Mouse (Mus musculus) common myeloid progenitor, adult 5-6 weeks (primary cell): ENCODE measurements at regions not wholly inside any gene's neighbourhood (a gene's known extent, or its start where the extent isn't known, plus 50 kb on each side); places are given as distances from the start of the nearest gene placed in this dataset.

Source experiments
- ATAC-seq: replicated peaks from 2 replicates; pipeline ENCODE4 v1.8.0; 2016; ENCODE audit warnings: low read depth, mild to moderate bottlenecking, moderate TSS enrichment, inconsistent platforms; ENCODE audit not compliant: poor library complexity, severe bottlenecking

DNA sequence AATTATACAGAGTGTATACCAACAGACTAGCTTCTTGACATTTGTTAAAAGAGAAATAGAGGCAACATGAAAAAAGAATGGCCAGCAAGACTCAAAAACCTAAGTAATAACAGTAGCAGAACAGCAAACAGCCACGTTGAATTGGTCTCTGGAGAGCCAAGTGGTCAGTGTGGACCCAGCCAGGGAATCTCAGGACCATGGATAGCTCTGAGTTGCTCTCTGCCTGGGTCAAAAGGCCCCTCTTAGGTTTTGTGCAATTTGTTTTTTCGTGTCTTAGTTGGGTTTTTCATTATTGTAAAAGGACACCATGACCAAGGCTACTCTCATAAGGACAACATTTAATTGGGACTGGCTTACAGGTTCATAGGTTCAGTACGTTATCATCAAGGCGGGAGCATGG is 60.8 kb upstream of the Lclat1 start:
- 0 out of 2 replicates have a peak, but pooled peaks have one; percentile 22 for ATAC-seq

DNA sequence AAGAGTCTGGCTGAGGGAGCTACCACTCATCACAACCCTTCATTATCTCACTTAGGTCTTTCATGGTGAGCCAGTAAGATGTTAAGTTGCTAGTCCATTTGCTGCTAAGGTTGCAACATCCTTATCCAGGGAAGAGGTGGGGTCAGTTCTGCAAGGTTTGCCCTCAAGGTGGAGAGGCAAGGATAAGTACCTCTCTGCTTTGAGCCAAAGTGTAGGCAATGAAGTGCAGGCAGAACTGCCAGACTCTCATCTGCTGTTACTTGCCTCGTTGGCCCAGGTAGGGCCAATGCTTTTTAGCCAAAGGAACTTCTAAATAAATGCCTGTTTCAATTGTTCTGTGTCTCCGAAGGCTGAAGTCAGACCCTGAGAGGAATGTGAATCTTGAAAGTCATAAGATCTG is 59.6 kb upstream of the Lclat1 start:
- ATAC-seq, result no peak

DNA sequence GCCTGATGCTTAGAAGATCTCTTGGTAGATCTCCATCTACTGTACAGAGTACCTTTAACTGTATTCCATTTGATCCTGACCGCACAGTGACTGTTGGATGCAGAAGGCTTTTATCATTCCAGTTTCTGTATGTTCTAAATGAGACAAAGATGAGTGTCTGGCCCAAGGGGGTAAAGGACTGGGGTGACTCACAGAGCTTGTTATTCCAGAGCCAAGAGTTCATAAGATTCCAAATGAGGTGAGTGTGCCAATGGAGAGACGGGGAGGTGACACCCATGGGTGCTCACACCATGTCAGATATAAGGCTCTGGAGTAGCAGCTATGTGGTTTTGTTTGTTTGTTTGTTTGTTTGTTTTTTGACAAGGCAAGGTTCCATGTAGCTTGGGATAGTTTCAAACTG is 54.8 kb upstream of the Lclat1 start:
- no peak for ATAC-seq

DNA sequence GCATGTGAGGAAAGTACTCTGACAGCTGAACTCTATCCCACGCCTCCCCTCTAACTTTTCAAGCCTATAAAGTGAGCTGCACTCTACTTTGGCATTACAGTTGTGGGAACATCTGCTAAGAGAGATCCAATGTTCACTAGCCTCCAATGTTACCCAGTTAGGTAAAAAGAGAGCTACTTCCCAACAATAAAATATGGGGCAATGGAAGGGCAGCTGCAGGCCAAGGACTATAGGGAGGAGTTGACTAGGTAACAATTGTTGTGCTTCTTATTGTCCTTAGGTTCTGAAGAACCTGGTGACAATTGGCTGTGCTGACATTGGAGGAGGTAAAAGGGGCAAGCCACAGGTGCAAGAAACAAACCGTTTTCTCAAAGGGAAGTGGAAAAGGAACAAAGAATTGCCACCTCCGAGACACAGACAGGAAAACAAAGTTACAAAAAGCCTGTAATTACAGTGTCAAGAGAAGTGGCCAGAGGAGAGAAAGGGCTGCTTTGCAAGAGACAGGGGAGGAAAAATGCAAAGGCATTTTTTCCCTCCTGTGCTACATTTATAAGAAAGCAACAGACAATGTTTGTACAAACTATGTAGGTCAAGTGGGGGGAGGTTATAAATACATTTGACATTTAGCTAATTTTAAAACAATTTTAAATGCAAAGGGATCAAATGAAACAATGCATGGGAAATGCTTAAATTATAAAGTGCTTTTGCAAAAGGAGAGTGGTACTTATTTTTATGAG is 54.1 kb upstream of the Lclat1 start:
- ATAC-seq, result no peak

DNA sequence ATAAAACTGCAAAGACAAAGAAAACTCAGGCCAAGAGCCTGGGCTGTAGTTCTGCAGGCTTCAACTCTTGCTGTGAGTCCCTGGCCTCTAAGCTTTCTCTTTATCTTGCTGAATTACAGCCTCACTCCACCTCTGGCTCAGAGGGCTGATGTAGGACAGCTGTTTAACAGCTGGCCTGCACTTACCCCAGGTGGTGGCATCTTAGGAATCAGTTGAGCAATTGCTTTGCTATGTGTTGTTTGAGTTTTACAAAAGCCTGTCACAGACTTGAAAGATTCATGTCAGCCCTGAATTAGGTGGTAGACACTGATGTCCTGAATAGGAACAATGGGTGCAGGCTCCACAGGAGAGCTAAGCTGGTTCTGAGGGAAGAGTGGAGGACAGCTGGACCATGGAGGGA is 53.6 kb upstream of the Lclat1 start:
- no peak for ATAC-seq

DNA sequence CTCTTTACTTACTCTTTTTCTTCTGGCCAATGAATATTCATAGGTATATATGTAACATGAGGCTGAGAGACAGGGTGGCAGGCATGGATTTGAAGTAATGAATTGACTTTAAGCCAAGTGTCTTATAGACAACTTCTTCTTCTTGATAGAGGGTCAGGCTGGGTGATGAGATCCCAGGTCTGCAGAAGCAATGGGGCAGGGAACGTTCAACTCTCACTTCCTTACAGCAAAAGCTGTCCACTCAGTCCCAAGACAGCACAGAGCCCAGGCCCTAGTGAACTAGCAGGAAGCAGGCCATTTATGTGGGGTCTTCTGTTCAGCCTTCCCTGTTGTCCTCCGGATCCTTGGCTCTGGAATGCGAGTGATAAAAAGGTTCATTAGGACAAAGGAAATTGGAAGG is 52.6 kb upstream of the Lclat1 start:
- 0 out of 2 replicates have a peak, but pooled peaks have one; percentile 47 for ATAC-seq

DNA sequence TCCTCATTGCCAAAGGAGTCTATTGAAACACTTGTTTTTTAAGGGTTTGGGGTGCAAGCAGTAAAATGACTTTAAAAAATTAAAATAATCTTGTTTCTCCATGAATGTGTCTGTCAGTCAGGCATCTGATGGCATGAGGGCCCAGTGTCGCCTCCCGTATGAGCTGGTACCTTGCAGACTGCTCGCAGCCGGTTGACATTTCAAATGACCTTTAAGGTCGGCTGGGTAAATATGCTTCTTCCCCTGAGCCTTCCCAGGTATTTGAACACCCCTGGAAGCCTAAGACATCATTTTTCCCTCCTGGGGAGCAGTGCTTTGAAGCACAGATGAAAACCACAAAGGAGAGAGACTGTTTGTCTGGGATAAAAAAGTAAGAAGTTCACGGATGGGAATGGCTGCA is 52.2 kb upstream of the Lclat1 start:
- ATAC-seq, result no peak

DNA sequence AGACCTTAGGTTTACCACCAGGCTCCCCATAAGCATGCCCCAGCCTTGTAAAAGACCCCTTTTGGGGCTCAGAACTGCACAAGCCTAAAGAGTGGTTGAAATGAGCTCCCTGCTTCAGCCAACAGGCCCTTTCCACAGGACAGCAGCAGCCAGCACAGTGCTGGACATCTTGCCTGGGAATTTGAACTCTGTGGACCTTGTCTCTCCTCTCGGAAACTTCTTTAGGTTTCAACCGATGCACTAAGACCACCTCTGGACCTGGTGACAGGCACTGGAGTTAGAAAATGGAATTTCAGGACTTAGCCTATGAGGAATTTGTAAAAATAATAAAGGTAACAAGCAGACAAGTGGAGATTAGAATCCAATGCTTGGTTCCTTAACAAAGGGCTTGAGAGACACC is 51.2 kb upstream of the Lclat1 start:
- ATAC-seq, result no peak
